Mouse (Mus musculus) fat pad, adult 2 months (tissue): ENCODE data around the gene Osbpl5.
"Not testable (repeated sequence)": the region's sequence is repeated elsewhere in the genome, so short reads cannot be mapped to it uniquely, and the experiment has no call there.

Source experiments
- DNase-seq: peaks from one replicate; pipeline ENCODE4 v3.0.0-alpha.2; 2011; ENCODE audit warnings: low read depth, low spot score; ENCODE audit errors: extremely low read depth

Osbpl5 gene

DNA sequence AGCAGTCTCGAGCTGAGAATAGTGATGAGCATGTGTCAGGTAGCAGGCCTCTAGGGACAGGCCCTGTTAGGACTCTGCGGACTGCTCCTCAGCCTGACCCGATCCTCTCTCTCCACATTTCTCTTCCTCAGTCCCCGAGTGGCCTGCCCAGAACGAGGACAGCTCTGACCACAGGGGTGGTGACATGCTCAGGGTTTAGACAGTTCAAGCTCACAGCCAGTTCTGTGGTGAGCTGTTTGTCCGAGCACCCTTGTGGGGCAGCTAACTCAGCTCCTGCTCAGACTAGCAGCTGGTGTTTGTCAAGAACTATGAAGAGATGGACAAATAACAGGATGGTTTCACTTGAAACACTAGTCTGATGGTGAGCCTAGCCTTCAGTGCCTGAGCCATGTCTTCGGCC, 45.4 kb downstream of the Osbpl5 start:
- no peak for DNase-seq

DNA sequence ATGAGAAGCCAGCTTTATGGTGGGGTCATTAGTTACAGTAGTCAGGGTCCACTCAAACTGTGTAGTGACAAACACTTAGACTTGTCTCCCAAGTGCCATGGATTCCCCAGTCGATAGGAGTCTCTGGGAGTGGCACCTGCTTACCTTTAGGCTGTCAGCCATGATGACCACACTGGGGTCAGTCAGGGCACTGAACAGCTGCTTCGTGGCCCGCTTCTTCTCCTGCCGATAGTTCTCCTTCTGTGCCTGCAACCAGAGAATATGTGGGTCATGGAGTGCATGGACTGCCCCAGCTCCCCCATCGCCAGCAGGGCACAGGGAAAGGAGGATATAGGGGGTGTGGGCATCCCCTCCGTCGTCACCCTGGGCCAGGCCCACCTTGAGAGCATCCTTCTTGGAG, 47.4 kb downstream of the Osbpl5 start:
- no peak for DNase-seq

DNA sequence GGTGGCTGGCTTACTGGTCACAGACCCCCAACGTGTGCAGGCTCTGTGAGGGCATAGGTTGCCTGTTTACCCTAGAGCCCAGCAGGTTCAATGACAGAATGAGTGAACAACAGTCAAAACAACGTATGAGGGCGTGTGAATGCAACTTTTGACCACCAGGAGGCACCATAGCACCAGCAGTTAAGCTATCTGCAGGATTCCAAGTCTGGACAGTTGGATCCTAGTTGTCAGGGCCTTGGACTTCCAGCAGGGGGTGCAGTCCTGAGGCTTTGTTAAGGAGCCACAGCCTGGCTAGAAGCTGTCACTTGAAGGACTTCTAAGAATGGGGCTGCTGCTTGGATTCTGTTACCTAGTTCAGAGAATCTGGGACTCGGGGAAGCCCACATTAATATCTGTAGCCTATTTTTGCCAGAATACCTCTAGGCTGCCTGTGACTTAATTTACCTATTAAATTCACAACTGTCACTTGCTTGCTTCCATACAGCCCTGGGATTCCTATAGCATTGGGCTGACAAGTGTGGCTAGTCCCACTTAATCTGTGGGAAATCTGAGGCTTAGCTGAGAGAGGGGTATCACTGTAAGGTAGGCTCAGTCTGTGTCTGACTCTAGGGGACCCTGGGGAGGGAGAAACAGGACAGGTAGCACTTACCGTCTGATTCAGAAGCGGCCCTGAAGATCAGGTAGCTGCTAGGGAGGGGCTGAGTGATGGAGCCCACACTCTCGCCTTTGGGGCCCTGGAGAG, 49.9 kb downstream of the Osbpl5 start:
- peak; percentile 61 for DNase-seq

DNA sequence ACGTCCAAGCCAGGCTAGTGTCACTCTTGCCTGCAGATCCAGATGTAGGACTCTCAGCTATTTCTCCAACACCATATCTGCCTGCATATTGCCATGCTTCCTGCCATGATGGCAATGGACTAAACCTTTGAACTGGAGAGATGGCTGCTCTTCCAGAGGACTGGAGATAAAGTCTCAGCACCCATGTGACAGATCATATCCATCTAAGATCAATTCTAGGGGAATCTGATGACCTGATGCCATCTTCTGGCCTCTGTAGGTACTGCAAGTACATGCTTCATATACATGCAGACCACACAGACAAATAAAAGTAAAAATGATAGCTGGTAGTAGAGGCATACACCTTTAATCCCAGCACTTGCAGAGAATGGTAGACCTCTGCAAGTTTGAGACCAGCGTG, 60.6 kb downstream of the Osbpl5 start:
- no peak for DNase-seq

DNA sequence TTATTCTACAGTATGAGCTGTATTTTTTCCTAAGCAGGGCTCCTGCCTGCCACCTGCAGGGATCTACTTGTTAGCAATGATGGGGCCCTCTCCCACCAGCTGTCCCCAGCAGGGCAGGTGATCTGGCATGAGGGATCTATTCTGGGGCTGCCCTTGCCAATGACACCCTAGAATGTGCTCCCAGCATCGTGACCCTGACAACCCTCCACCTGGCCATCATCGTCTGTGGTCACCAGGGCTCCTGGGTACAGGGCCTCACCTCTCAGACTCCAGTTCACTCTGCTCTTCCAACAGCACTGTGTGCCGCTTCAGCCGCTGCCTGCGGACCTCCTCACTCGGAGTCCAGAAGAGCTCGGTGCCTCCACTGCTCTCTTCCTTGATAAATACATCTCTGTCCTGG, 62.2 kb downstream of the Osbpl5 start:
- no peak for DNase-seq

DNA sequence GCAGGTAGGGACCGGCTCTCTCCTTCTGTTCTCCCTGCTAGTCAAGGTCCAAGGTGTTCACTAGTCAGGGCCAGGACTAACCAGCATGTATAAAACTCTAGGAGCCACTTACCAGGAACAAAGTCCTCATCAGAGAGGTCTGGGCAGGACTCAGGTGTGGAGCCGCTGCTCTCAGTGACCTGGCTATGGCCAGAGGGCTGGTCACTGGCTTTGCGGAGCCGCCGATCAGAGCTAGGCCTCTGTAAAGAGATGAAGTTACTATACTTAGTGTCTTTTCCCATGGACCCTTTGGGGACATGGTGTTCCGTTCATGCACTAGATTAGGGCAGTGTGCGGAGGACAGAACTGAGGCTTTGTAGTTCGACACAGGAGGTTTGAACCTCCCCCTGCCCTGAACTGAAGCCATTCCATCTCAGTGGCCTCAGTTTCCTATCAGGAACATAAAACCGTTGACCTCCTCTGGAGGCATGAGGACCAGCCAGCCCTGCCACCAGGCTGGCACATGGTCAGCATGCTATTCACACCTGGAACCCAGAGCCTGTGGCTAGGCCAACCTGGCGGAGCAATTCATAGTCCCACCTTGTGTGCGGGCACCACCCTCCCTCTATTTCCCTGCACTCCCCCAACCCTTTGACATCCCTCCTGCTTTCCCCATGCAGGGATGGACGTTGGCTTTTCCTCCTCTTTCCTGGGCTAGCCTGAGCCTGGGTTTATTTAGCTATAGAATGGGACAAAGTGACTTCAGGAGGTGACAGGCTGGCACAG, 63.9 kb downstream of the Osbpl5 start:
- DNase-seq: no peak

DNA sequence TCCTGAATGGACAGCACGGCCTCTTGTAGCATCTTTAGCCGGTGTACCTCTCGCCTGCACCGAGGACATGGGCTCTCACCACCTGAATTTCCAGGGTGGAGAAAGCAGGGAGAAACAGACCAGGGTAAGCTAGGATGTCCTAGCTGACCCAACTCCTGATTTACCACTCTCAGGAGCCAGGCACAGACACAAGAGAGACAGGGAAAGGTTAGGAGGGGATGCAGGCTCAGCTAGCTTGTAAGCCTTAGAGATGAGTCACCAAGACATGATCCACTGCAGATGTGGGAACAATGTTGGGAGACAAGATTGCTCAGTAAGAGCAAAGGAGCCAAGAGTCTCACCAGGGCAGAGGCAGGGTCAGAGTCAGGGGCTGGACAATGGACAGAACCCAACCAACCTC, 64.9 kb downstream of the Osbpl5 start:
- DNase-seq: no peak

DNA sequence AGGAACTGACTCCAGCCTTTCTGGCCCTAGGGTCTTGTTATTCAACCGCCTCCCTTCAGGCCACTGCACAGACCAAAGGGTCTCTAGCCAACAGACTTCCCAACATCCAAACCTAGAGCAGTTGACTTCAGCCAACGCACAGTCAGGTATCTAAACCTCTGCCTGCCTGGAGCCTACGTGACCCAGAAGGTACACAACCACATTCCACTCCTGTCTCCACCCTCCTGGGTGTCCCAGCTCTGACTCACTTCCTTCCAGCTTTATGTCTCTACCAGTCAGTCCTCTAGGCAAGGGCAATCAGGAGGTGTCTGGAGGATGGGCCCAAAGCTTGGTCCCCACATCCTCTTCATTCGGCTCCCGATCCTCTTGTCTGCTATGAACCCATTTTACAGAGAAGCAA, 65.6 kb downstream of the Osbpl5 start:
- no peak for DNase-seq

DNA sequence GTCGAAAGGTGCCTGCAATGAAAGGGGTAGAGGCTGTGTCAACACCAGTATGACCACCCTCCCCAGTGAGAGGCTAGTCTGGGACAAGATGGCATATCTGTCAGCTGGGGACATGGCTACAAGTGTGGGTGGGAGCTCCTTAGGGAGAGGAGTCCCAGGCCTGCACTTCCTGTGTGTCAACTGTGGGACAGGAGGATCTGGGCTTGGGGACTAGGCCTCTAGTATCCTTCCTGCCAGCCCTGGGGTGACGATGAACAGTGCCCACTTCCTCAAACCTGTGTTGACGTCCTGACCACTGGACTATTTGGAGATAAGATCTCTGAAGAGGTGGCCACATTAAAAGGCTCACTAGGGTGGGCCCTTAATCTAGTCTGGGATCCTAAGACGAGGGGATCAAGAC, 66.8 kb downstream of the Osbpl5 start:
- no peak for DNase-seq

DNA sequence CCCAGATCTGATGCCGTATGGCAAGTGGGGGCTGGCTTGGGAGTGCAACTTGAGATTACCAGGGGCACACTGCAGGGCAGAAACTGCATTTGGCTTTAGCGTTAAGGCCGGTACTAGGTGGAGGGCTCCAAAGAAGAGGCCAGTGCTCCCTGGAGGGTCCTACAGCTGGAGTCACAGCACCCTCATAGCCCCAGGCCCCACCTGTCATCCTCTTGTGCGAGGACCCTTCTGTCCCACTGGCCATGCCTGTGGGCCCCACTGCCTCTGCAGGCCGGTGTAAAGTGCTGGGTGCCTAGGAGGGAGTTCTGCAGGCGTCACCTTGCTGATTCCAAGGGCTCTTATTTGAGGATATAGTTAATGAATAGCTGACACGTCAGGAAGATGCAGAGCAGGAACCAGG, 67.3 kb downstream of the Osbpl5 start:
- DNase-seq: no peak

DNA sequence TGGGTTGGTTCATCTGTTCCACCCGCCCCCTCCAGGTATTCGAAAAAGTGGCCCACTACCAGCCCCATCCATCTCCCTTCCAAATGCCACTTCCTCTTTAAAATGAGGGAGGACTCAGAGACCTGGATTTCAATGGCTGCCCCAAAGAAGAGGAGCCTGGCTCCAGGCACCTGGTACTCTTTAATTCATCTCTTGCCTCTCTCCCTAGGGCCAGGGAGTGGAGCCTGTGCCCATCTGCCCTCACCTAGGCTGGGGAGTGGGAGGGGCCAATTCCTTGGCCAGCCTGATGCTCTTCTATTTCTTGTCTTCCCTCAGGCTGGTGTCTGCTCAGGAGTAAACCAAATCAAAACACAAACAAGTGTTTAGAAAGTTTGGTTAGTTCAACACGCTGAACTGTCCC, 70.1 kb downstream of the Osbpl5 start:
- DNase-seq: not testable (repeated sequence)

DNA sequence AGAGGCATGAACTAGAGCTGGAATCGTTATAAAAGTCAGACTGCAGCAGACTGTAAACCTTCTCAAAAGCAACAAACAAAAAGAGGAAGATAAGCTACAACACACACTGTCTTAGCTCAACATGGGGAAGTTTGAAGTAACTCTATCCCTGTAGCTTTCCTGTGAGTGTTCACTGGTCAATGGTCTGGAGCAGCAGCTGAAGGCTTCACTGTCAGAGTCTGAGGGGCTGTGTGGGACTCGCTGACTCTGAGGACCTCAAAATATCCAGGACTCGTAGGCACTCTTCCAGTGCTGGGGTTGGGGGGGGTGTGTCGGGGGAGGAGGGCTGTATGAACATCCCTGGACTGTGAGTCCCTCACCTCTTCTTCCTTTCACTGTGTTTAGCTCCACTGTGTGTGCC, 70.6 kb downstream of the Osbpl5 start:
- DNase-seq: not testable (repeated sequence)

DNA sequence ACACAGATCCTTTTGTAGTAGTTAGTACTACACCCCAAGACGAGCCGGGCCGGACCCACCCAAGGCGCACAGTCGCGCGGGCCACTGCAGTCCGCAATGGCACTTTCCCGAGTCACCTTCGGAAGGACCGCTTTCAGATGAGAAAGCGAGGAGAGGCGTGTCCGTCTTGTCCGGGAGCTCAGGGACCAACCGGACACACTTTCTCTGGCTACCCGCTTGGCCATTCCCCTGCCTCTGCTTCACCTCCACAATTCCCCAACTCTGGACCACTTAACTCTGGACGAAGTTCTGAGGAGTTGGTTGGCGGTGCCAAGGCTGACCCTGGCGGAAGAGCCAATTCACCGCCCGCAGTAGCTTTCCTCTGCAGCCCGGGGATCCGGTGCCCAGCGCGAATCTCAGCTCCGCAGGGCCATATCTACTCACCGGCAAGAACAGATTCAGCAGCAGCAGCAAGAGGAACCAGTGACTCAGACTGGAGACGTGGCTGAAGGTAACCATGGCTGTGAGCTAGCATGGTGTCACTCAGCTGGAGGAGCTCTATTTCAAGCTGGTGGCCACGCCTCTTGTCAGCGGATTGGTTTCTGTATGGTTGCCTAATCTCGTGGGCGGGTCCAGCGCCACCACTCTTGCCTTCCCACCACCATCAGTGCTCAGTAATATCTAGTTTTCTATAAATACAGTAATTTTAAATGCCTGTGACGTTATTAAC, 71.3 kb downstream of the Osbpl5 start, which contains the start of gene Tnfrsf23:
Gene Tnfrsf23, minus strand, starts transcription at position 514 of the 709 bp plus-strand sequence.
- DNase-seq: peak; percentile 26

DNA sequence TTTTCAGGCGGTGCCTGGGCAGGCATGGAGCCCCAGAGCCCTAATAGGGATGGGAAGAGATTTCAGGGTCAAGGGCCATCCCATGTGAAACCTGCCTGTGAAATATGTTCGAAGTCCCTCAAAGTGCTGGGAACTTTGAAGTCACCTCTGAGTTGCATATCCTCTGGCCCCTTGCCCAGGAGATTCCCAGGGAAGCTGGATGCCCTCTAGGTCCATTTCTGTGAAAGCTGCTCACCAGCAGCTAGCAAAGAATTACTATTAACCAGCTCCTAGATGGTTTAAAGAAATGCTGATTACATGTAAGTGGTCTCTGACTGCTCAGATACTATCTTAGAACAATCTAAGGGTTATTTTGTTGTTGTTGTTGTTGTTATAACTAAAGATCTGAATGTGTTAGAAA, 72.2 kb downstream of the Osbpl5 start:
- DNase-seq: not testable (repeated sequence)

DNA sequence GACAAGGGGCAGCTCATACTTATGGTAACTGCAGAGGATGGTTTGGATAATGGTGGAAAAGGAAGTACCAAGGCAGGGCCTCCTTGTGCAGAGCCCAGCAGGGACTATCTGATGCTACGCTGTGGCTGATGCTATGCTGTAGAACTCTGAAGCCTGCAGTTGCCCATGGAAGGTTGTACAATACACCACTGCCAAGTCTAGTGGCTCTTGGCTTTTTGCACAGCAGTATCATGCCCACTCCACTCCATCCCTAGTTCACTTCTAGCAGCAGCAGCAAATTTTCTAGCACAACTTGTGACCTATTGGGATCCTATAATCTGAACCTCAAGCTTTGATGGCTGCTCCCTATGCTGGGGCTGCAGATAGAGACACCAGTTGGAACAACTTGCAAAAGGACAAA, 75.2 kb downstream of the Osbpl5 start:
- DNase-seq: no peak

DNA sequence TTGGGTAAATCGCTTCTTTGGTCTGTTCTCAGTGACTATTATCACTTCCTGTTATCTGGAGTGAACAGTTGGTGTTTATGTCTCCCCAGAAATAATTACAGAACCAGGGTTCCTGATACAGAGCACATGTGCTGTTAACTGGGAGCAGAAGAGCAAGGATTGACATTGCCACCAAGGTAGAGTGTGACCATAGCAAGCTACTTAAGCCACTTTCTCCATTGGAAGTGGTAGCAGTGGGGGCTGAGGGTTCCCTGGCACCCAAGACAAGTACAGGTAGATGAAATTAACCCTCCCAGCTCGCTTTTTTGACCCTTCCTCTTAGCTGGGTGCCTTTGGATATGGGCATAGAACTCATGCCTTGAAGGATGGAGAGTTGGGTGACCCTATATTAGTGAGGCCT, 75.9 kb downstream of the Osbpl5 start:
- not testable (repeated sequence) for DNase-seq

DNA sequence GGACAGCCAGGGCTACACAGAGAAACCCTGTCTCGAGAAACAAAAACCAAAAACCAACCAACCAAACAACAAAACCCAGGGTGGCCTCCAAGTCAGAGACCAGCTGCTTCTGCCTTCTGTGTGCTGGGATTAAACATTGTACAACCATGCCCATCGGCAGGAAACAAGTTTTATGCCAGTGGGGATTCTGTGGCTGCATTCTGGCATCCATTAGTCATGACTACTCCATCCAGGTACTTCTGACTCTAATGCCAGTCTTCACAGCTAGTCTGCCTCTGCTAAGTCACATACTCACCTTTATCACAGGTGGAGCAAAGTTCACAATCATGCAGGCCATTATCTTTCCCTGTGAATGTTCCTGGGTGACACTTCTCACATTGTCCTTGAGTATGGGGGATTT, 77.1 kb downstream of the Osbpl5 start:
- not testable (repeated sequence) for DNase-seq

DNA sequence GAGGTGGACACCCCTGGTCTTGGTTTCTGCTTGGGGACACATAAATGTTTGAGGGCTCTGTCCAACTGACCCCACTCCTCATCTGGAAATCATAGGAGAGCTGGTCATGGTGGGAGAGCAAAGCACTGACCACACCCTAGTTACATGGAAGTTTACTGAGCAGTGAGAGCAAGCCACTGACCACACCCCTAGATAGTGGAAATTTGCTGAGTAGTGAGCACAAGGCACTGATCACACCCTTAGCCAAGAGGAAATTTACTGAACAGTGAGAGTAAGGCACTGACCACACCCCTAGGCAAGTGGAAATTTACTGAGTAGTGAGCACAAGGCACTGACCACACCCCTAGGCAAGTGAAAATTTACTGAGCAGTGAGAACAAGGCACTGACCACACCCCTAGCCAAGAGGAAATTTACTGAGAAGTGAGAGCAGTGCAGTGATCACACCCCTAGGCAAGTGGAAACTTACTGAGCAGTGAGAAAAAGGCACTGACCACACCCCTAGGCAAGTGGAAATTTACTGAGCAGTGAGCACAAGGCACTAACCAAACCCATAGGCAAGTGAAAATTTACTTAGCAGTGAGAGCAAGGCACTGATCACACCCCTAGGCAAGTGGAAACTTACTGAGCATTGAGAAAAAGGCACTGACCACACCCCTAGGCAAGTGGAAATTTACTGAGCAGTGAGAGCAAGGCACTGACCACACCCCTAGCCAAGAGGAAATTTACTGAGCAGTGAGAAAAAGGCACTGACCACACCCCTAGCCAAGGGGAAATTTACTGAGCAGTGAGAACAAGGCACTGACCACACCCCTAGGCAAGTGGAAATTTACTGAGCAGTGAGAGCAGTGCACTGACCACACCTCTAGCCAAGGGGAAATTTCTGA, 90.1 kb downstream of the Osbpl5 start:
- DNase-seq: no peak

DNA sequence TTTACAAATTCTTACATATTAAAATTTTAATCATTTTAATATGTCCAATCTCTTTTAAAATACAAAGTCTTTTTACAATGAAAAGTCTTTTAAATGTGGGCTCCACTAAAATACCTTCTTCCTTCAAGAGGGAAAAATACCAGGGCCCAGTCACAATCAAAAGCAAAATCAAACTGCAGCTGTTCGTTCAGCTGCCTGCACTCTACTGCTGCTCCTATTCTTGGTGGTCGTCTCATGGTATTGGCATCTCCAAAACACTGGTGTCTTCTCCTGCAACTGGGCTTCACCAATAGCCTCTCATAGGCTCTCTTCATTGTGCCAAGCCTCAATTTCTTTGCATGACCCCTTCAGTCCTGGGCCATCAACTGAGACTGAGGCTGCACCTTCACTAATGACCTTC, 93.3 kb downstream of the Osbpl5 start:
- DNase-seq: no peak

DNA sequence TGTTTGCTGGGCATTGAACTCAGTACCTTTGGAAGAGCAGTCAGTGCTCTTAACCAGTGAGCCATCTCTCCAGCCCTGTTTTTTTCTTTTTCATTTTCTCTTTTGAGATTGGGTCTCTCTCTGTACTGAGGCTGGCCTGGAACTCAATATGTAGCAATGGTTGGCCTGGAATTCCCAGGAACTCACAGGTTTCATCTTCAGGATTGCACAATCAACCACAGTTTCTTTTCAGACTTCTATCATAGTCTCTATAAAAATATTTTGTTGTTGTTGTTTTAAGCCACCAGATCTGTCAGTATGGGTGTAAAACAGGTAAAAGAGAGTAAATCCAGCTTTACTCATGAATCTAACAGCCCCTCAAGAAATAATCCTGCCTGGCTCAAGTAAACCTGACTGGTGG, 96.0 kb downstream of the Osbpl5 start:
- no peak for DNase-seq
